Mouse (Mus musculus): ENCODE measurements at regions not wholly inside any gene's neighbourhood (a gene's known extent, or its start where the extent isn't known, plus 50 kb on each side); places are given as distances from the start of the nearest gene placed in this dataset.

DNA sequence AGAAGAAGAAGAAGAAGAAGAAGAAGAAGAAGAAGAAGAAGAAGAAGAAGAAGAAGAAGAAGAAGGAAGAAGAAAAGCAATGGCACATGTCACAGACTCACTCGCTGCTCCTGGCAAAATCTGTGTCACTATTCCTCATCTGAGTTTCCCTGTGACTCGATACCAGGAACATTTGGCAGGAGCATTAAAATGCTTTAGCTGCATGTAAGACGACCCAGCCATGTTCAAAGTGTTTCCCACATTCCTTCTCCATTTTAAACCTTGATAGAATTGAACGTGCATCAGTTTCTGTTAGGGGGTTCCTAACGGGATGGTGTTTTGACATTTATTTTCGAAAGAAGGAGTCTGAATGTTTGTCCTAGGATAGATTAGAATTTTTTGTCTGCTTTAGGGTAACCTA, 51.2 kb upstream of the Pja2 start:
- no peak for DNase-seq (ENCODE audit: low spot score in 2 of 2)

DNA sequence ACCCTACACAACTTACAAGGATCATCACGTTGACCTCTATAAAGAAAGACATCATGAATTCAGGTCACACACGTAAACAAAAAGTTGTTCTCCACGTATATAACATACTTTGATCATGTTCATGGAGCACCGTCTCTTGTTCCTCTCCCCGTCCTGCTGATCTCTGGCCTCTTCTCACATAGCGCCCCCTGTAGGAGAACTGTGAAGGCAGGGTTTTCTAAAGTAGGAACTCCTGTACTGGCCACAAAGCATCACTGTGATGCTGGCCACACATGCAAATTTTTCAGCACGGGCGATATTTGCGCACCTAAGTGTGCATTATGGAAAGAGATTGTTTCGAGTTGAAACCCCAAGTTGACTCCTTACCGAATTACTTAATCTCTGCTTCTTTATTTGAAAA, 51.9 kb upstream of the Pja2 start:
- DNase-seq (ENCODE audit: low spot score in 2 of 2) = no peak

DNA sequence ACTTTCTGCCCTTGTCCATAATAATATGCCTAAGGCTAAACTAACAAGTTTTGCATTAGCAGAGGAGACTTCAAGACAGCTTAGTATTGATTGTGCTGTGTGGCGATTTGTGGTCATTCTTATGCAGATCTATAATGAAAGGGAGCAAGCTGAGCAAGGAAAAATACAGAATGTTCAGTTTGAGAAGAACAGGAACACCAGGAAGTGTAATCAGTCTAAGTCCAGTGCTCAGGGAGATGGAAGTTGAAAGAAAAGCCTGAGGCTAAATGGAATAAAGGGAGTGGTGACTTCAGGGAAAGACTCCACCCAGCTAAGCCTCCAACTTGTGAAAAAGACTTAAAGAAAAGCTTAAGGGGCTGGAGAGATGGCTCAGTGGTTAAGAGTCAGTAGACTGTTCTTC, 58.6 kb upstream of the Pja2 start:
- DNase-seq (ENCODE audit: low spot score in 2 of 2) = no peak

GRCm38 (mm10) chr17:64397254-64397897, 65.7 kb upstream of the Pja2 start:
- DNase-seq (ENCODE audit: low spot score in 2 of 2) = no peak

GRCm38 (mm10) chr17:64398114-64398692, 66.5 kb upstream of the Pja2 start:
- no peak for DNase-seq (ENCODE audit: low spot score in 2 of 2)

- no peak for DNase-seq (ENCODE audit: low spot score in 2 of 2)
Measured at GRCm38 (mm10) chr17:64398708-64399107, 67.0 kb upstream of the Pja2 start.

DNA sequence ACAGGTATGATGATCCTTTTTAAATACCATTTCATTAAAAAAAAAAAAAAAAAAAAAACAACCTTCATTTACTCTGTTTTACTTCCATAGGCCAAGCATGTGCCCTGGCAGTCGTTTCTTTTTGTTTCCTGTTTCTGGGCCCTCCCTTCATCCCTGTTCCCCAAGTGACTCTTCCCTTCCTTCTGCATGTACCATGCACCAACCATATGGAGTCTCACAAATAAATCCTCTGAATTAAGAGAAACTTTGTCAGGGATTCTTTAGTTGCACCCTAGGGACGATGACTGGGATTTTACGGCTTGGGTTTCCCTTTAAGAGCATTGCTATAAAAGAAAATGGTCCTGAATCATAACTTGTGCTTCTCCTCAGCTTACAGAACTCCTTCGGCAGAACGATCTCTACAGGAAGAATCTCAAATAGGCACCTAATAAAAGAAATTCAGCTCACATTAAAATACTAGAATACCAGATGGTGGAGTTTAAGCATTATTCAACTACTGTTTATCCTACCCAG, 75.1 kb upstream of the Pja2 start:
- DNase-seq (ENCODE audit: low spot score in 2 of 2) = no peak

- peak; percentile 23 to 38 for DNase-seq (ENCODE audit: low spot score in 2 of 2)
Measured at GRCm38 (mm10) chr17:64407255-64408011, 75.7 kb upstream of the Pja2 start.

GRCm38 (mm10) chr17:64425811-64426210, 94.1 kb upstream of the Pja2 start:
- DNase-seq (ENCODE audit: low spot score in 2 of 2) = no peak

DNA sequence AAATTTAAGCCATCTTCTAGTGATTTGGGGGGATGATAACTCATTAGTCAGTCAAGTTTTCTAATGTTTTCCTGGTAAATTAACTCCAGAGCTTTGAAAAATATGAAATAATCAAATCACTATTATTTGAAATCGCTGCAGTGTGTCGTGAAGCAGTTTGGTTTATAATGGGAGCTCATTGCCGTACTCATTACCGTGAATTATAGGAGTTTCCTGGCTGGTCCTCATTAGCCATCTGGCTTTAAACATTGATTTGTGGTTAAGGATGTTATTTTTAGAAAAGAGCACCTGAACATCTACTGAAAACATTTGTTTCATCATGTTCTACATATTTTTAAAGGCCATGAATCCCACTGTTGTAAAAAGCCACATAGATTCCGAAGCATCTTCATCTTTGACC, 94.8 kb upstream of the Pja2 start:
- DNase-seq (ENCODE audit: low spot score in 2 of 2) = no peak

- no peak for DNase-seq (ENCODE audit: low spot score in 2 of 2)
Measured at GRCm38 (mm10) chr17:64439571-64439970, 107.9 kb upstream of the Pja2 start.

DNA sequence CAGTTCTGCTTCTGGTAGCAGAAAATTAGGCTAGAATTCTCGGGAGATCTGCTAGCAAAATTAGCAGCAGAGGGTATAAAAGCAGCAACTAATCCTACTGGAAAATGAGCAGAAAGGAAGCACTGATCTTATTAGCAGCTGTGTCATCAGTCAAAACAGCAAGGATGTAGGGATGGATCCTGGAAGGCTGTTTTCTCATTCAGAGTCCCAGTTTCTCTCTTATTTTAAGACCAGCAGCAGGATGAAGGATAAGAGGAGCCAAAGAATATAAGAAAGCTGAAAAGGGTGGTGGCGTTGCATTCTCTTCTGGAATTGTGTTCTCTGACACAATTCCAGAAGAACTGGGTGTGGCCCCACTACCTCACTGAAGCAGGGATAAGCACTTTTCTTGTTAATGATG, 123.0 kb upstream of the Pja2 start:
- no peak for DNase-seq (ENCODE audit: low spot score in 2 of 2)

GRCm38 (mm10) chr17:64466273-64466672, 134.3 kb upstream of the Man2a1 start:
- no peak for DNase-seq (ENCODE audit: low spot score in 2 of 2)

- no peak for DNase-seq (ENCODE audit: low spot score in 2 of 2)
Measured at GRCm38 (mm10) chr17:64466746-64467145, 133.8 kb upstream of the Man2a1 start.

DNA sequence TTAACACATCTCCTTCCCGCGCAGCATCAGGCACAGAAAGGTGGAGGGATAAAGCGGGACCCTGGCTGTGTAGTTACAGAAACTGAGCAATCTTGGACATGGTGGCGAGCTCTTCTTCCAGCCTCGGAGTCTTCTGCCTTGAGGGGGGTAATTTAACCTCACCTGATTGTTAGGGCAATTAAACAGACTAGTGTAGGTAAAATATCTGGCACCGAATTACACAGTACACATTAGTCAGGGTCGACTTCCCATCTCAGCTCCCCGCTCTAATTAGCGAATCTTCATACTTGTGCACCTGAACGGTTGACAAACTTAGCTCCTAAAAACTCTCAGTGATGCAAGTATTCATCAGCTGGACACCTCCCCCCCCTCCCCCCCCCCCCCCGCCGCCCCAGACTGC, 133.2 kb upstream of the Man2a1 start:
- no peak for DNase-seq (ENCODE audit: low spot score in 2 of 2)

DNA sequence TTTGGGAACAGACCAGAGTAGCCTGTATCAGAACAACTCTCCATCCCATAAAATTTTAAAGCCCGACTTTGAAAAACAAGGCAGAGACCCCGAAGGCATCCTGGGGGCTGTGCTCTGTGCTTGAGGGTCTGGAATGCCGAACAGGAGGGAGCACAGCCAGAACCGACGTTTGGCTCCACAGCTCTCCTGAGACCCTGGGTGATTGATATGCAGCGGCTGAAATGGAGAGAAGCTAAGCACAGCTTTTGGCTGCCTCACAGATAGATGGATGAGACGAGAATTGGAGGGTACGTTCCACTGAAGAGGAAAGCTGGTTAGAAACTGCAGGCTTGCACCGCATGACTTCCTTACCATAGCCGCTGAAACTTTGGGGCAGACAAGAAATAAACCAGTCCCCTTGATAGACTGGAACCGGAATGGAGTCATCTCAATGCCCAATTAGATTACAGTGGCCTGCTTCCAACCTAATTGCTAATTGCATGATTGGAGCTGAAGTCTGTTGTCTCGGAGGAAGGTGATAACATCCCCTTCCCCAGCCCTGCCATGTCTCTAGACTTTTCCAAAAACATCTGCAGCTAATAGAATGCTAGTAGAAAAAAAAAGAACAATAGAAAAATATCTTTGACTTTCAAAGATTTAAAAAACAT, 130.7 kb upstream of the Man2a1 start:
- DNase-seq (ENCODE audit: low spot score in 2 of 2) = no peak

- no peak for DNase-seq (ENCODE audit: low spot score in 2 of 2)
Measured at GRCm38 (mm10) chr17:64480607-64481038, 119.9 kb upstream of the Man2a1 start.

DNA sequence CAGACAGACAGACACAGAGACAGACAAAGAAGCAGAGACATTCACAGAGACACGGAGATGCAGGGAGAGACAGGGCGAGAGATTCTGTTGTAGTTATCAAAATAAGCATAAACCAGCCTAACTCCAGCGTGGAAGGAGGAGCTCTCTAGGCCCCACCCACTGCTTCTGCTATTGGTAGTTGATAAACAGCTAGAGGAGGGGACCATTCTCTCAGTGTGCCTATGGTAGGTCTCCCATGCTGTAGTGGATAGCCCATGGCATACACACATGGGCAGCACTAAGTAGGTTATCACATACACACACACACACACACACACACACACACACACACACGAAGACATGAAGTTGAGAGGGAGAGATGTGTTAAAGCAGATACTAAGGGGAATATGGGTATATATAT, 115.7 kb upstream of the Man2a1 start:
- DNase-seq (ENCODE audit: low spot score in 2 of 2) = no peak

DNA sequence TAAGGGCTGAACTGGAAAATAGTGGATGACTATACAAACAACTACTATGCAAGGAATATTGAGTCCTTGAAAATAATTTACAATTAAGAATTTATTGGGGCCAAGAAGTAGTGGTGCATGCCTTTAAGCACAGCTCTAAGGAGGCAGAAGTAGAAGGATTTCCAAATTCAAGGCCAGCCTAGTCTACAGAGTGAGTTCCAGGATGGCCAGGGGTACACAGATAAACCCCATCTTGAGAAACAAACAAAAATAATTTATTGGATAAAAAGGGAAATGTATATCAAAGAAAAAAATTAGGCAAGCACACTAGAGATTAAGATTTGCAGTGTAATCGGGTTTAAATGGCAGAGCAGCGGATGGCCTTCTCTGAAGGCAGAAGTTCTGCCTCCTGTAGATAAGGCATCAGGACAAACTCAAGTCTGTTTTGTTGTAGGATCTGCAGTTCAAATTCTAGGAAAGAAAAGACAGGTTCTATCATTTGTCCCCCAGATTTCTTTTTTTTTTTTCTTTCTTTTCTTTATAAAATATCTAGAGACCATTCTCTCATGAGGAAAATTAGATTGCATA, 110.7 kb upstream of the Man2a1 start:
- no peak for DNase-seq (ENCODE audit: low spot score in 2 of 2)

- DNase-seq (ENCODE audit: low spot score in 2 of 2) = no peak
Measured at GRCm38 (mm10) chr17:64490664-64491063, 109.9 kb upstream of the Man2a1 start.

GRCm38 (mm10) chr17:64491922-64492353, 108.6 kb upstream of the Man2a1 start:
- DNase-seq (ENCODE audit: low spot score in 2 of 2) = no peak

Measured in right cerebral cortex, adult 2 months (tissue).